ENCODE assay signal across 8 mouse cellular contexts in the genomic region with DNA sequence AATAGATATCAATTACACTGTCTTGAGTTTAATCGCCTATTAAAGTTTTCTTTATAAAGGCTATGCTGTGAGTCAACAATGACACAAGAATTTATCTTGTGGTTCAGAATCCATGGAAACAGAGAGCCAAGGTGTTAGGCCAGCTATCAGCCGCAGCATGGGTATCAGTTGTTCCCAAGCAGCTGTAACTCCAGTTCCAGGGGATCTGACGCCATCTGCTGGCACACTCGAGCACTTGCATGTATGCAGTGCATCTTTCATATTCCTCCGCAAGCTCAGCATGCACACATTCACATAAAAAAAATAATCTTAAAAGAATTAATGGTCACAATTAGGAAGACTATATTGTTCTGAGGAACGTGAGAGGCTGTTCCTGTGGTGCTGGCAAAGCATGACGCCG. TPM values are rescaled to one million over a fixed set of nuclear protein-coding genes. Genes with fewer than 3 reads are reported as not detected.
DNase-seq lines count a peak whose midpoint lies in the region; ATAC-seq and TF ChIP-seq lines count a peak whose summit lies in the region.

No protein-coding gene starts in this region.

- no peaks in the 10 kb centered on the region for H3K9me3 ChIP-seq in heart, postnatal 0 days (replicated peaks; ENCODE audit: control insufficient read depth, low read length)
- H3K9me3 ChIP-seq in stomach, postnatal 0 days (ENCODE audit: control insufficient read depth, low read length), result no peaks in the 10 kb centered on the region

- TF ChIP-seq EP300 in heart, postnatal 0 days (IDR thresholded peaks at IDR 0.05; ENCODE audit: low read depth), result no peak
- TF ChIP-seq EP300 in stomach, postnatal 0 days (optimal IDR thresholded peaks at IDR 0.05), result no peak

- no peaks in the 10 kb centered on the region for H3K36me3 ChIP-seq in heart, postnatal 0 days (replicated peaks; ENCODE audit: control insufficient read depth, insufficient read depth, low read length)
- H3K36me3 ChIP-seq in stomach, postnatal 0 days (ENCODE audit: control insufficient read depth, insufficient read depth, low read length), result no peaks in the 10 kb centered on the region

- 42% methylated on average over 8 of the region's 8 CpGs for WGBS in heart, postnatal 0 days
- 31% methylated on average over 8 of the region's 8 CpGs for WGBS in stomach, postnatal 0 days

- intact Hi-C loops in left cerebral cortex, postnatal 25 days (cut with DNase I), result loop anchor here (2.0 to 5.0 kb wide), 2 partner anchors 51 to 482 kb away; no protein-coding TSS in a partner anchor

- no peaks in the 10 kb centered on the region for H3K4me1 ChIP-seq in heart, postnatal 0 days (ENCODE audit: control insufficient read depth, insufficient read depth)
- H3K4me1 ChIP-seq in stomach, postnatal 0 days (replicated peaks; ENCODE audit: control insufficient read depth, insufficient read depth), result no peaks in the 10 kb centered on the region

- H3K27ac ChIP-seq in heart, postnatal 0 days (ENCODE audit: low read depth), result no peak overlapping the region
- H3K27ac ChIP-seq in stomach, postnatal 0 days (replicated peaks), result no peak overlapping the region

- H3K27me3 ChIP-seq in heart, postnatal 0 days (ENCODE audit: control insufficient read depth, insufficient read depth, low read length), result 0 out of 2 replicates have a peak, but pooled peaks cover 5% of the 10 kb centered on the region
- H3K27me3 ChIP-seq in stomach, postnatal 0 days (ENCODE audit: control insufficient read depth, insufficient read depth, low read length), result no peaks in the 10 kb centered on the region

- H3K4me3 ChIP-seq in heart, postnatal 0 days (ENCODE audit: low read depth, low read length), result no peak overlapping the region
- H3K4me3 ChIP-seq in stomach, postnatal 0 days (ENCODE audit: low read depth, low read length), result no peak overlapping the region

- peak; percentile 54 for TF ChIP-seq CTCF in heart, postnatal 0 days (IDR thresholded peaks at IDR 0.05; ENCODE audit: low read depth)
- TF ChIP-seq CTCF in stomach, postnatal 0 days (IDR thresholded peaks at IDR 0.05; ENCODE audit: low read depth), result peak; percentile 83

- H3K4me2 ChIP-seq in heart, postnatal 0 days (ENCODE audit: low read depth, low read length), result no peak overlapping the region
- H3K4me2 ChIP-seq in stomach, postnatal 0 days (replicated peaks; ENCODE audit: low read depth), result no peak overlapping the region

- ATAC-seq in heart, postnatal 0 days (ENCODE audit: insufficient read depth, low read depth), result no peak
- peak; percentile 63 for ATAC-seq in stomach, postnatal 0 days (ENCODE audit: low FRiP score, low TSS enrichment)

- H3K9ac ChIP-seq in heart, postnatal 0 days (replicated peaks; ENCODE audit: low read depth, low read length), result no peak overlapping the region
- H3K9ac ChIP-seq in stomach, postnatal 0 days (ENCODE audit: low read length), result no peak overlapping the region

- peak; percentile 11 for DNase-seq in heart, postnatal 0 days (ENCODE audit: low spot score)
- DNase-seq in heart, adult 8-10 months (ENCODE audit: low spot score), result no peak
- DNase-seq in 3T3-L1 (ENCODE audit: low read depth, low spot score) (peak; percentile 15), WW6 (ENCODE audit: low read depth, low spot score) (peak; percentile 22)
- DNase-seq in embryo, embryonic 11.5 days (ENCODE audit: low read depth, low spot score), result peak; percentile 22
- DNase-seq in left cerebral cortex, postnatal 25 days (ENCODE audit: low spot score in 2 of 2), result peak; percentile 52 to 66
- DNase-seq in stomach, postnatal 0 days (ENCODE audit: low spot score), result peak; percentile 51
- DNase-seq in heart, adult 11 months, result no peak

RNA-seq across cellular contexts. Expression of a gene that starts 45.5 kb away (rescaled TPM):
- 1.3 and 3.3 TPM in 2 replicates for total RNA-seq in heart, postnatal 0 days (2014; rRNA removed; ENCODE audit: low replicate concordance)
- 0.07 and 0.10 TPM in 2 replicates for polyA plus RNA-seq in heart, postnatal 0 days (2015; fragmentation: Nextera tagmentation; extraction: Ambion mirVana)
- 1 to 10 TPM in 1 of 4 experiments, under 1 TPM in 3; 0.63 to 1.4 (median 0.88) TPM for total RNA-seq in heart, adult 8-10 months (2022)
- 100 to 1,000 TPM; 183 to 192 TPM for total RNA-seq in left cerebral cortex, postnatal 25 days (2021)
- 9.1 and 13.3 TPM in 2 replicates for polyA plus RNA-seq in stomach, postnatal 0 days (2015; fragmentation: Nextera tagmentation; extraction: Ambion mirVana)

Comparison
In these comparisons a context has a peak if more than half of its experiments do, and no peak if none do; other contexts are left out.
1. DNase-seq: peak in heart, postnatal 0 days (single experiment), 3T3-L1 (single experiment), WW6 (single experiment), embryo, embryonic 11.5 days (single experiment), left cerebral cortex, postnatal 25 days (2 of 2) and stomach, postnatal 0 days (single experiment); none in heart, adult 8-10 months (single experiment) and heart, adult 11 months (single experiment).
2. RNA of a gene that starts 45.5 kb away (total RNA-seq): 183 to 192 TPM in left cerebral cortex, postnatal 25 days; 1.3 to 3.3 TPM in heart, postnatal 0 days and 0.63 to 1.4 TPM in heart, adult 8-10 months; every median in the first group is over 10 times any median in the second.